Mouse (Mus musculus) neural tube, embryonic 11.5 days (tissue): ENCODE measurements around the gene Relb. TPM values are rescaled to one million over a fixed set of nuclear protein-coding genes. Genes with fewer than 3 reads are reported as not detected.

Experiments used
- ATAC-seq: fragments of 200-750 bp; cut with Nextera tagmentation; 2 replicates; pipeline ENCODE4 v1.8.0; 2017; ENCODE audit warnings: moderate number of reproducible peaks, mild to moderate bottlenecking, moderate TSS enrichment, moderate library complexity; ENCODE audit not compliant: insufficient read depth, low FRiP score, low TSS enrichment
- DNase-seq: peaks from one replicate; pipeline ENCODE4 v3.0.0-alpha.2; 2015; ENCODE audit warnings: low spot score
- H3K27ac ChIP-seq: fragments of 300-500 bp; sonication (generic); 2 replicates; pipeline ENCODE4 v1.5.1; 2014; ENCODE audit warnings: low read depth, mild to moderate bottlenecking, low read length
- H3K27me3 ChIP-seq: fragments of 300-500 bp; sonication (generic); 2 replicates; pipeline ENCODE4 v1.6.1; 2014; ENCODE audit warnings: mild to moderate bottlenecking, low read length, mixed read lengths; ENCODE audit not compliant: control insufficient read depth, insufficient read depth
- H3K36me3 ChIP-seq: fragments of 300-500 bp; sonication (generic); 2 replicates; pipeline ENCODE4 v1.6.1; 2014; ENCODE audit warnings: mild to moderate bottlenecking, low read length, moderate library complexity, mixed read lengths; ENCODE audit not compliant: control insufficient read depth, insufficient read depth
- H3K4me1 ChIP-seq: fragments of 300-500 bp; sonication (generic); 2 replicates; pipeline ENCODE4 v1.6.1; 2014; ENCODE audit warnings: low read length, mixed read lengths; ENCODE audit not compliant: control insufficient read depth, insufficient read depth
- H3K4me2 ChIP-seq: fragments of 300-500 bp; sonication (generic); 2 replicates; pipeline ENCODE4 v1.6.1; 2014; ENCODE audit warnings: low read depth, mild to moderate bottlenecking, moderate library complexity
- H3K4me3 ChIP-seq: fragments of 300-500 bp; sonication (generic); 2 replicates; pipeline ENCODE4 v1.5.1; 2014; ENCODE audit warnings: low read depth, low read length
- H3K9ac ChIP-seq: fragments of 300-500 bp; sonication (generic); 2 replicates; pipeline ENCODE4 v1.6.1; 2014; ENCODE audit warnings: mild to moderate bottlenecking, low read length
- H3K9me3 ChIP-seq: fragments of 300-500 bp; sonication (generic); 2 replicates; pipeline ENCODE4 v1.6.1; 2016; ENCODE audit warnings: low read length; ENCODE audit not compliant: control insufficient read depth
- WGBS: fragments of 180-500 bp; shearing (Covaris S2); extraction: QIAGEN DNeasy Blood & Tissue Kit; methylation state at CpG from one replicate; pipeline ENCODE4 v1.1.7; 2014; 5-methylcytosine and 5-hydroxymethylcytosine counted together
- polyA plus RNA-seq: library from polyadenylated mRNA; unstranded; fragments of >200 nt; fragmentation: Nextera tagmentation; extraction: Ambion mirVana; gene quantifications from 2 replicates; pipeline ENCODE4 v1.2.1, GENCODE M21; 2014

The Relb gene
- polyA plus RNA-seq, 1 experiment from 2014 or later = 3.8 TPM

DNA sequence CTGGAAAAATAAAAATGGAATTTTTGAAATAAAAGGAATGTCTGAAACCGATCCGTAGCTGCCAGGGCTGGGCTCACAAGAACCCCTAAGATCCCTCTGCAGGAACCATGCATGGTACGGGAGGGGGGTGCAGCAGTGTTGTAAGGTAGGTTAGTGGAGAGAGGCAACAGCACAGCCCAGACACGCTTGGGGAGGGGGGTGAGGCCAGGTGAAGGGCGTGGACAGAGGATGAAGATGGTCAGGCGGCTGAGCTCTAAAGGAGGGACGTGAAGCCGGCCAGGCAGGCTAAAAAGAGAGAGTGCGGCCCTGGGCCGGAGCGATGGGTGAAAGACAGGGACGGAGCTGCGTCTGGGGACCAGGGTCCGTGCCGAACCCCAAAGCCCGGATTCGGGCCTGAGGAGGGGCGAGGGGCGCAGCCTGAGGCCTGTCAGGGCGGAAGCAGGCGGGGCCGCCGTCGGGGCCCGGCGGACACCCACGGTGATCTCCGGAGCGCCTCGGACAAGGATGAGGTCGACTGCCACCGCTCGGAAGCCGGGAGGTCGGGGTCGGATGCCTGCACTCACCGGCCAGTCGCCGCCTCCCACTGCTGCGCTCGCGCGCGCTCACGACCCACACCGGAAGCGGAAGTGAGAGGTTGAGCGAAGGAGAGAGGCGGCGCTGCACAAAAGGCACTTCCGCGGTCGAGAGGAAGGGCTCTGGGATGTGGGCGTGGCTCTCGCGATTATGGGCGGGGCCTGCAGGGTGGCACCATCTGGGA, 25.2 kb downstream of the Relb start, which contains the start of gene Clasrp:
Gene Clasrp, minus strand, starts transcription at position 638 of the 757 bp plus-strand sequence.
- peak; percentile 95 for DNase-seq
- H3K27ac ChIP-seq = peak within 1 kb of the TSS; percentile 56
- H3K9me3 ChIP-seq = no peaks in the 10 kb centered on the region
- H3K27me3 ChIP-seq = no peaks in the 10 kb centered on the region
- ATAC-seq = peak; percentile 89
- H3K4me2 ChIP-seq = peak within 1 kb of the TSS; percentile 90
- peaks cover 10% of the 10 kb centered on the region for H3K4me1 ChIP-seq
- peak within 1 kb of the TSS; percentile 94 for H3K9ac ChIP-seq
- H3K4me3 ChIP-seq = peak within 1 kb of the TSS; percentile 99
- H3K36me3 ChIP-seq = no peaks in the 10 kb centered on the region; the same call in none of the 2 replicates
- 1% methylated on average over 57 of the region's 57 CpGs for WGBS

DNA sequence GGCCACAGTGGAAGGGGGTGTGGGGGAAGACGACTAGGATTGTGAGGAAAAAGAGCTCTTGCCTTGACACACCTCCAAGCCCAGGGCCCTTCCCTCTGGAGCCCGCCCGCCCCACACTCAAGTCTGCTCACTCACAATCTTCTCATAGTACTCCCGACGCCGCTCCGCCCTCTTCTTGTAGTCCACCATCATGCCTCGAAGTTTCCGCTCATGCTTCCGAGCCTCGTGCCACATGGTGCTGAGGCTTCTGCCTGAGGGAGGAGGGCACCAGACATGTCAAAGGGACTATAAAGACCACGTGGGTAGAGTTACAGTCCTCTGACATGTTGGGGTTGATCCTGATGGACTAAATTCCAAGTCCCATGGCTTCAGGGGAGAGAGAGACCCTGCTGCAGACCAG, 26.2 kb downstream of the Relb start:
- no peak for DNase-seq
- peaks cover 10% of the 10 kb centered on the region for H3K4me1 ChIP-seq
- H3K9ac ChIP-seq = peak overlapping the region; percentile 94; the same call in 1 of the 2 replicates
- H3K27me3 ChIP-seq = no peaks in the 10 kb centered on the region
- H3K27ac ChIP-seq = no peak overlapping the region
- H3K4me3 ChIP-seq = peak overlapping the region; percentile 99; the same call in 1 of the 2 replicates
- 89% methylated on average over 12 of the region's 12 CpGs for WGBS
- H3K36me3 ChIP-seq = peaks cover 3% of the 10 kb centered on the region
- no peak for ATAC-seq
- H3K4me2 ChIP-seq = peak overlapping the region; percentile 90
- H3K9me3 ChIP-seq = no peaks in the 10 kb centered on the region

DNA sequence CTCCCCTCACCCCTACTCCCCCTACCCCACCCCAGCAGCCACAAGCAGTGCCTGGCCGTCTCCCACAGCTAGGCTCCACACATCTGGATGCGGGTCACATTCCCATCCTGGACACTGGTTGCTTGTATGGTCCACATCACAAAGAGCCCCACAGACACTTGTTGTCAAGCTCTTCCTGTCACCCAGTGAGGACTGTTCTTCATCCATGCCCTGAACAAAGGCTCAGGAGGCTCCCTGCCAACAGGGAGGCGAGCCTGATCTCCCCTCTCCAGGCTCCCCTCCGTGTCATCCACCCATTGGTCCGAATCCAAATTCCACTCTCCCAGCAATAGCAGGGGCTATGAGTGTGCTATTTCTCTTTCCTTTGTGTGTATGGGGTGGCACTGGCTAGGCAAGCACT, 28.7 kb downstream of the Relb start:
- Histone ChIP-seq H3K36me3 (peaks cover 7% of the 10 kb centered on the region), H3K9me3 (no peaks in the 10 kb centered on the region), H3K27ac (no peak overlapping the region), H3K27me3 (no peaks in the 10 kb centered on the region), H3K4me1 (peaks cover 10% of the 10 kb centered on the region), H3K4me2 (no peak overlapping the region; the same call in 1 of the 2 replicates), H3K4me3 (no peak overlapping the region), H3K9ac (no peak overlapping the region)
- DNase-seq (no peak), ATAC-seq (no peak)
- WGBS = 60% methylated on average over 5 of the region's 5 CpGs

DNA sequence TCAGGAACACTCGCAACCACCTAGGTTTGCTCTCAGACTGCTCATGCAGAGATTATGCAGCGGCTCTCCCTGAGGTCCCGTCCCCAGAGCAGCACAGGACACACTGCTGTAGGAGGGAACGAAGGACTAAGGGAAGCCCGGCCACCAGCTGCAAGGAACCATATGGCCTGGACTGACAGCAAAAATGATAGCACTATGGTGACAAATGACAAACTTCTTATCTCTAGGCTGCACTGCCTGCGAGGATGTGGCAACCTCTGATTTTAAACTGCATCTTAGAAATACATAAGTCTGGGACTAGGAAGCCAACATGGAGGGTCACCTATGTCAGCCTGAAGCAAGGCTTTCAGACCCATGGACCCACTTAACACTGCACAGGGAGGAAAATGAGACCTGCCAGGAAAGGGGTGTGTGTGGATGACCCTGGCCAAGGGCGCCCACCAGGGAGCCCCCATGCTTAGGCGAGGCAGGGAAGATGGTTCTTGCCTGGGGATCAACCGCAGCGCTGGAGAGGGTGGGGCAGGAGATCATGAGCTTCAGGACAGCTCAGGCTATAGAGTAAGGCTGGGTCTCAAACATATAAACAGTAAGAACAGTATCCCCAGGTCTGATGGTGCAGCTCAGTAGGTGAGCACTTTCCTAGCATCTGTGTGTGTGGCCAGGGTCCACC, 36.0 kb downstream of the Relb start:
- no peak for DNase-seq
- no peak overlapping the region for H3K4me2 ChIP-seq
- WGBS = 89% methylated on average over 10 of the region's 10 CpGs
- peaks cover 33% of the 10 kb centered on the region for H3K36me3 ChIP-seq
- H3K27me3 ChIP-seq = no peaks in the 10 kb centered on the region
- no peak overlapping the region for H3K4me3 ChIP-seq
- H3K27ac ChIP-seq = no peak overlapping the region
- H3K4me1 ChIP-seq = no peaks in the 10 kb centered on the region
- H3K9me3 ChIP-seq = no peaks in the 10 kb centered on the region
- H3K9ac ChIP-seq = no peak overlapping the region
- no peak for ATAC-seq

DNA sequence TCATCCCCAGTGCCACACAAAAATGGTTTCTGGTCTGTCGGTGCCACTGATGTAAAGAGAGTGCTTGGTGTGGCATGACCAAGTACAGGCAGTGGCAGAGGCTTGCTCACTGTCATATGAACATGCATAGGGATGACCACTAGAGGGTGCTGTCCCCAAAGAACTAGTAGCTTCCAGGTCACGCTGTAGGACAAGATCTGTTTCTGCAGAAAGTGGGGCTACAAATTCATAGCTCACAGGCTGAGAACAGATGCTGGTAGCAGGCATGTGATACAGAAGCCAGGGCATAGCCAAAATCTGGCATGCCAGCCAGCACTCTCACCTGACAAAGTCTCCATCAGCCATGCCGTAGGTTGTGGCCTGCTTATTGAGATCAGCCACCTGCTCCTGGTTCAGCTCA, 39.3 kb downstream of the Relb start:
- Histone ChIP-seq H3K4me1 (no peaks in the 10 kb centered on the region), H3K4me3 (no peak overlapping the region), H3K36me3 (peaks cover 41% of the 10 kb centered on the region), H3K9me3 (no peaks in the 10 kb centered on the region), H3K27me3 (no peaks in the 10 kb centered on the region), H3K9ac (no peak overlapping the region), H3K27ac (no peak overlapping the region), H3K4me2 (no peak overlapping the region)
- 60% methylated on average over 3 of the region's 3 CpGs for WGBS
- ATAC-seq = peak; percentile 49
- DNase-seq = peak; percentile 63

DNA sequence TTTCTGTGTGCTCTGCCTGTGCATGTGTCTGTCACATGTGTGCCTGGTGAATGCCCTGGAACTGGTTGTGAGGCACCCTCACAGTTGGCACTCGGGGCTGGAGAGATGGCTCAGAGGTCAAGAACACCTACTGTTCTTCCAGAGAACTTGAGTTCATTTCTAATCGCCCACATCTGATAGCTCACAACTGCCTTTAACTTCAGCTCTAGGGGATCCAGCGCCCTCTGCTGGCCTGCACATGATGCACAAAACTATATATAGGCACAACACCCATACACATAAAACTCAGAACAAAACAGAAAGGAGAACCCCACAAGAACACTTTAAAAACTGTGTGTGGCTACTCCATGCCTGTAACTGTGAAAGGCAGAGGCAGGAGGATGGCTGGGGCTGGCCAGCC, 40.0 kb downstream of the Relb start:
- DNase-seq = peak; percentile 64
- Histone ChIP-seq H3K4me3 (no peak overlapping the region), H3K9me3 (no peaks in the 10 kb centered on the region), H3K36me3 (peaks cover 44% of the 10 kb centered on the region), H3K27ac (no peak overlapping the region), H3K9ac (no peak overlapping the region), H3K4me2 (no peak overlapping the region), H3K27me3 (no peaks in the 10 kb centered on the region), H3K4me1 (no peaks in the 10 kb centered on the region)
- ATAC-seq = no peak
- WGBS = 57% methylated on average over 3 of the region's 3 CpGs

DNA sequence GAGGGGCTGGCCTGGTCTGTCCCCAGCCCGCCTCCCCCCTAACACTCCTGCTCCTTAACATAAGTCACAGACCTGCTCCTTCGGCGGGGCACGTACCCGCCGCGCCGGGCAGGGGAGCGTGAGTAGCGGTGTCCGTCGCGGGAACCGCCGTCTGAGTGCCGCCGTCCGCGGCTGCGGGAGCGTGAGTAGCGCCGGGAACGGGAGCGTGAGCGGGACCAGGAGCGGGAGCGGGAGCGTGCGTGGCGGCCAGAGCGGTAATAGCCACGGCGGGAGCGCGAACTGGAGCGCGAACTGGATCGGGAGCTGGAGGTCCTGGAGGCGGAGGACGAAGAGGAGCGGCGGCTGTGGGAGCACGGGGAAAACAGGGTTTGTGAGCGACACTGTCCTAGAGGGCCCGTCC, 43.0 kb downstream of the Relb start:
- Histone ChIP-seq H3K27ac (no peak overlapping the region), H3K36me3 (peaks cover 45% of the 10 kb centered on the region), H3K4me2 (no peak overlapping the region), H3K9ac (no peak overlapping the region), H3K9me3 (no peaks in the 10 kb centered on the region), H3K4me3 (no peak overlapping the region), H3K4me1 (no peaks in the 10 kb centered on the region), H3K27me3 (no peaks in the 10 kb centered on the region)
- no peak for ATAC-seq
- 72% methylated on average over 46 of the region's 46 CpGs for WGBS
- DNase-seq = no peak

DNA sequence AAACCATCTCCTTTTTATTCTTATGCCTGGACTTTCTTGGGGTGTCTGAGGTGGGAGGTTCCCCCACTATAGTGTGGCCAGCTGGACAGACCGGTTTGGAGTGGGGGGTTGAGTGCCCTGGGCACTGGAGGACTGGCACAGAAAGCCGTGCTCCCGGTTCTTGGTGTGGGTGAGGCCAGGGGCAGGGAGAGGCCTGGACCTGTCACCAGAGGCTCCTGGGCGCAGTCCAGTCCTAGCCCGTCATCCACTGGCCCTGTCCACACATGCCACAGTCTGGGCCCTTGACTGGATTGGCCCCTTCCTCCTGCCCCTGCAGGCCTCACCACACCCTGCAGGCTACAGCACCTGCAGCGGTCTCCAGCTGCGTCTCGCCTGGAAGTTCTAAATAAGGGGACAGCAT, 48.6 kb downstream of the Relb start:
- Histone ChIP-seq H3K9ac (no peak overlapping the region), H3K27me3 (peaks cover 37% of the 10 kb centered on the region), H3K9me3 (no peaks in the 10 kb centered on the region), H3K4me3 (no peak overlapping the region), H3K4me1 (no peaks in the 10 kb centered on the region), H3K4me2 (no peak overlapping the region), H3K36me3 (peaks cover 12% of the 10 kb centered on the region), H3K27ac (no peak overlapping the region)
- ATAC-seq = no peak
- no peak for DNase-seq
- 86% methylated on average over 8 of the region's 8 CpGs for WGBS

DNA sequence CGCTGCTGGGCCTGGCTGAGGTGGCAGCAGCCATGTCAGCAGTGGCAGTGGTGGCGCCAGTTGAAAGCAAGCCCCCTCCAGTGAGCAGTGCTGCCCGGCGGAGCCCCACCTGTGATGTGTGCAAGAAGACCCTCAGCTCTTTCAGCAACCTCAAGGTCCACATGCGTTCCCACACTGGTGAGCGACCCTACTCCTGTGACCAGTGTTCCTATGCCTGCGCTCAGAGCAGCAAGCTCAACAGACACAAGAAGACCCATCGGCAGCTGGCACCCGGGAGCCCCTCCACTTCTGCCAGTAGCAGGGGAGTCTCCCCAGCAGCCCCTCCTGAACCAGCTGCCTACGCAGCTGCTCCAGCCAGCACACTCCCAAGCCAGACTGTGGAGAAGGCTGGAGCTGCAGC, 49.5 kb downstream of the Relb start:
- no peak for DNase-seq
- WGBS = 87% methylated on average over 10 of the region's 10 CpGs
- H3K27me3 ChIP-seq = peaks cover 39% of the 10 kb centered on the region
- no peak overlapping the region for H3K4me2 ChIP-seq
- no peak for ATAC-seq
- H3K9me3 ChIP-seq = no peaks in the 10 kb centered on the region
- no peak overlapping the region for H3K4me3 ChIP-seq
- H3K27ac ChIP-seq = no peak overlapping the region
- no peaks in the 10 kb centered on the region for H3K4me1 ChIP-seq
- no peak overlapping the region for H3K9ac ChIP-seq
- peaks cover 9% of the 10 kb centered on the region for H3K36me3 ChIP-seq
